Comparison of ENCODE assay signal across 9 mouse cellular contexts in the genomic region with DNA sequence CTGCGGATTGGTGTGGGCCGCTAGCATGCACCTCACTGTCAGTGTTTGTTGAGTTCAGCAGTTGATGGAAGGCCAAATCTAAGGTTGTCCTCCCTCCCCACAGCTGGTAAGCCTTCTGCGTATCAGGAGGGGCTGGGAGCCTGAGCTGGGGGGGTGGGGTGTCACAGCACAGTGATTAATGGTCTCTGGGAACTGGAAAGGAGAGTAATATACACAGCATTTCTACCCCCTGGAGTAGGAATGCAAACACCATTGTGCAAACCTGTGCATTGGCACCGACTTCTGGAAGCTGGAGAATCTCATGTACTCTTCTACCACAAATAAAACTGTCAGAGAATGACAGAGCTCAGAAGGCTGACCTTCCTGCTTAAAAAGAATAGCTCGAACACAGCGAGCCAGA. TPM values are rescaled to one million over a fixed set of nuclear protein-coding genes. Genes with fewer than 3 reads are reported as not detected.
DNase-seq lines count a peak whose midpoint lies in the region; ATAC-seq lines count a peak whose summit lies in the region.
"Had no signal": no experiment of that assay in that cellular context is flagged by ENCODE, and none has a peak within 500 bp of the region (broad histone marks: within the 10 kb centered on the region; RNA-seq: fewer than 3 reads in every experiment).

No protein-coding gene starts in this region.

- H3K36me3 ChIP-seq in midbrain, embryonic 10.5 days = peaks cover 56% of the 10 kb centered on the region
- peaks cover 14% of the 10 kb centered on the region; the same call in 1 of the 2 replicates for H3K36me3 ChIP-seq in midbrain, embryonic 15.5 days (replicated peaks)
- H3K36me3 ChIP-seq in hindbrain, embryonic 11.5 days (ENCODE audit: control insufficient read depth, insufficient read depth, low read length) = no peaks in the 10 kb centered on the region
- peaks cover 13% of the 10 kb centered on the region for H3K36me3 ChIP-seq in lung, embryonic 16.5 days (ENCODE audit: control insufficient read depth, insufficient read depth, low read length)

- peak overlapping the region; percentile 55; the same call in 1 of the 2 replicates for H3K27ac ChIP-seq in midbrain, embryonic 10.5 days (replicated peaks)
- no peak overlapping the region for H3K27ac ChIP-seq in midbrain, embryonic 15.5 days
- H3K27ac ChIP-seq in hindbrain, embryonic 11.5 days (ENCODE audit: low read depth, low read length) = no peak overlapping the region
- peak overlapping the region; percentile 47 for H3K27ac ChIP-seq in lung, embryonic 16.5 days (ENCODE audit: low read length)

- H3K4me1 ChIP-seq in midbrain, embryonic 10.5 days = peaks cover 46% of the 10 kb centered on the region
- H3K4me1 ChIP-seq in midbrain, embryonic 15.5 days = peaks cover 35% of the 10 kb centered on the region
- H3K4me1 ChIP-seq in hindbrain, embryonic 11.5 days (replicated peaks; ENCODE audit: control insufficient read depth, insufficient read depth, low read length) = peaks cover 6% of the 10 kb centered on the region
- peaks cover 13% of the 10 kb centered on the region for H3K4me1 ChIP-seq in lung, embryonic 16.5 days (replicated peaks; ENCODE audit: control insufficient read depth, insufficient read depth, low read length)

- no peak for DNase-seq in midbrain, embryonic 10.5 days (ENCODE audit: low spot score)
- peak; percentile 33 for DNase-seq in hindbrain, embryonic 11.5 days (ENCODE audit: low spot score)
- DNase-seq in layer of hippocampus, adult 8-10 months (ENCODE audit: low spot score in 2 of 2) = no peak
- DNase-seq in spleen, adult 12 weeks (ENCODE audit: low spot score) = no peak
- DNase-seq in cerebellum, postnatal 25 days = no peak
- DNase-seq in right cerebral cortex, adult 18-20 months = no peak
- DNase-seq: cerebellum, adult 9-11 months had no signal

- ATAC-seq in midbrain, embryonic 15.5 days (replicated peaks) = no peak
- no peak; the same call in 1 of the 2 replicates for ATAC-seq in hindbrain, embryonic 11.5 days (ENCODE audit: low FRiP score)
- ATAC-seq in lung, embryonic 16.5 days (ENCODE audit: low read depth) = peak; percentile 73

- WGBS in midbrain, embryonic 10.5 days = 69% methylated on average over 6 of the region's 6 CpGs
- 48% methylated on average over 6 of the region's 6 CpGs for WGBS in midbrain, embryonic 15.5 days
- WGBS in hindbrain, embryonic 11.5 days = 38% methylated on average over 6 of the region's 6 CpGs
- 36% methylated on average over 6 of the region's 6 CpGs for WGBS in lung, embryonic 16.5 days

- H3K9ac ChIP-seq in midbrain, embryonic 15.5 days = no peak overlapping the region
- H3K9ac ChIP-seq in hindbrain, embryonic 11.5 days (ENCODE audit: low read depth, low read length) = no peak overlapping the region
- no peak overlapping the region for H3K9ac ChIP-seq in lung, embryonic 16.5 days (ENCODE audit: low read length)

- no peak overlapping the region for H3K4me3 ChIP-seq in midbrain, embryonic 10.5 days
- H3K4me3 ChIP-seq in midbrain, embryonic 15.5 days = no peak overlapping the region
- no peak overlapping the region for H3K4me3 ChIP-seq in hindbrain, embryonic 11.5 days (ENCODE audit: low read depth, low read length)
- no peak overlapping the region for H3K4me3 ChIP-seq in lung, embryonic 16.5 days (ENCODE audit: low read length)

- H3K27me3 ChIP-seq in midbrain, embryonic 10.5 days (ENCODE audit: low read depth, poor library complexity, severe bottlenecking) = no peaks in the 10 kb centered on the region
- no peaks in the 10 kb centered on the region for H3K27me3 ChIP-seq in midbrain, embryonic 15.5 days (replicated peaks)
- no peaks in the 10 kb centered on the region for H3K27me3 ChIP-seq in hindbrain, embryonic 11.5 days (ENCODE audit: control insufficient read depth, insufficient read depth, low read length)
- H3K27me3 ChIP-seq in lung, embryonic 16.5 days (ENCODE audit: control insufficient read depth, insufficient read depth, low read depth, low read length) = no peaks in the 10 kb centered on the region

- H3K9me3 ChIP-seq in midbrain, embryonic 10.5 days (replicated peaks) = no peaks in the 10 kb centered on the region
- no peaks in the 10 kb centered on the region for H3K9me3 ChIP-seq in midbrain, embryonic 15.5 days
- no peaks in the 10 kb centered on the region for H3K9me3 ChIP-seq in hindbrain, embryonic 11.5 days (ENCODE audit: control insufficient read depth, low read length)
- no peaks in the 10 kb centered on the region for H3K9me3 ChIP-seq in lung, embryonic 16.5 days (ENCODE audit: control insufficient read depth, low read length)

- H3K4me2 ChIP-seq in midbrain, embryonic 15.5 days = no peak overlapping the region
- no peak overlapping the region for H3K4me2 ChIP-seq in hindbrain, embryonic 11.5 days (replicated peaks; ENCODE audit: low read depth, low read length)
- no peak overlapping the region for H3K4me2 ChIP-seq in lung, embryonic 16.5 days (ENCODE audit: low read depth, low read length)

RNA-seq across cellular contexts. Expression of a gene that starts 50.2 kb away (rescaled TPM):
- polyA plus RNA-seq in midbrain, embryonic 10.5 days (2016; fragmentation: Nextera tagmentation; extraction: Ambion mirVana) = 28.7 and 30.3 TPM in 2 replicates
- 48.3 and 51.8 TPM in 2 replicates for polyA plus RNA-seq in midbrain, embryonic 15.5 days (2015; fragmentation: Nextera tagmentation; extraction: Ambion mirVana)
- 31.2 and 33.7 TPM in 2 replicates for polyA plus RNA-seq in hindbrain, embryonic 11.5 days (2014; fragmentation: Nextera tagmentation; extraction: Ambion mirVana)
- polyA plus RNA-seq in lung, embryonic 16.5 days (2015; fragmentation: Nextera tagmentation; extraction: Ambion mirVana) = 17.8 and 19.8 TPM in 2 replicates
- 10 to 100 TPM; 36.1 to 51.0 (median 45.1) TPM for total RNA-seq in layer of hippocampus, adult 8-10 months (2022)

Comparison
In these comparisons a context has a peak if more than half of its experiments do, and no peak if none do; other contexts are left out.
1. H3K27ac ChIP-seq: peak in midbrain, embryonic 10.5 days (single experiment) and lung, embryonic 16.5 days (single experiment); none in midbrain, embryonic 15.5 days (single experiment) and hindbrain, embryonic 11.5 days (single experiment).